Mouse (Mus musculus) B cell, adult 2 months (primary cell): Measurements from ENCODE around the gene Prune1.
"Not testable (repeated sequence)": the region's sequence is repeated elsewhere in the genome, so short reads cannot be mapped to it uniquely, and the experiment has no call there.

ENCODE experiments used
- DNase-seq, 2 experiments: peaks; one replicate each; pipeline ENCODE4 v3.0.0; 2022

Gene Prune1

DNA sequence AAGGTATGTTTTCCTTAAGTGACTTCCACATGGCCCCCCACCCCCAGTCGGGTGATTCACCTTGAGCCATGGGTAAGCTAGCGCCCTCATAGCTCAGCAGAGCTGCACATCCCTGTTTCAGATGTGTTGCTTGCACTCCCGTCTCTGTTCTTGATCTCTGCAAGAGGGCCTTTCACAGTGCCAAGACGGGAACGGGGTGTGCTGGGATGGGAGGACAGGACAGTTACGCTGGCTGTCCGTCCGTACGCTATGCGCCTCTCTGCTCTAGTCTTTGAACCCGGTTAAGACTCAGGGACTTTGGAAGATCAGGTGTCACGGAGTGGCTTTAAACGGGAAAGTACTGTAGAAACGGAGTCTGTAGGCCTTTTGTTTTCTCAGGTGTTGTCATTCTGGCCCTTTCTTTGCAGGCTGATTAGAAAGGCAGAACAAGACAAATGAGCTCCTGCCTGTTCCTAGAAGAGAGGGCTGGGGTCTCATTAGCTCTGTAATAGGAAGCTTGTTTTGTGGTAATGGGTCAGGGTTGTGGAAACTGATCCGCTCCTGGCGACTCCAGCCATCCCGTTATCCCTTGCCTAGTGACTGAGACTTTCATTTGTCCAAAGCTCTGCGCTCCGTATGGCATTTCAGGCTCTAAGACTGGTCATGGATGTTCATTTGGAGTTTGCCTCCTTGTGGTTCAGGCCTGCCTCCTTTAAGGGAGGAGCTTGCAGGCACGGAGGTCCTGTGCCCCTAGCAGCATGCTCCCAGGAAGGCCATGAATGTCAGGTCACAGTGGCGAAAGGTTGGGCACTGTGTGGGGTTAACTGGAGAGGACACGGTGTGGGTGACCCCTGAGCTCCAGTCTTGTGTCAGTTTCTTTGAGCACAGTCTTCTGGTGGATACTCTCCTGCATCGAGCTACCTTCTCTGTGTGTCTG is 46.2 kb downstream of the Prune1 start:
- DNase-seq, result no peak

DNA sequence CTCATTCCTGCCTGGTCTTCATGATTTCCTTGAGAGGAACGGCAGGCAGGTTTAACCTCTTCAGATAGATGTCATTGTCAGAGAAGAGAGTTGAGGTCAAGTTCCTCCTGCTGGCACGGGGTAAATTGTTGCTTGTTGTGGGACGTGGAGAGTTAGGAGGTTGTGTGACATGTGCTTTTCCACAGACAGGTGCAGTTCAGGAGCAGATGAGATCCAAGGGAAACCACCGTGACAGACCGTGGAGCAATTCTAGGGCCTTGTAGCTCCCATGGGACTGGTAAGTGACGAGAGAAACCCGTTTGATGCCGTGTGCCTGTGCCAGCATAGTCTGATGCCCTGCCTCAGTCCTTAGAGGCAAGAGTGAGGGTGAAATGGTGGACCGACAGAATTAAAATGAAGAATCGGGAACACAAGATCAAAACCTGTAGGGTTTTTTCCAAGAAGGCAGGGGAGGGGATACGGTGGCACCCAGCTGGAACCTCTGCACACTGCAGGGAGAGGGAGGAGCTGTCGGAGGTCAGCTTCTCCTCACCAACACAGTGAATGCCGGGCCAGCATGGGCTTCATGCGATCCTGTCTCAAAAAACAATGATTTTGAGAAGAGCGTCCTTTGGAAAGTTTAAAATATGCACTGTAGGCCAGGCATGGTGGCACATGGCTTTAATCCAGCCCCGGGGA is 48.4 kb downstream of the Prune1 start:
- DNase-seq, result peak in 1 of 2 experiments; percentile 4

GRCm38 (mm10) chr3:95232771-95233170 is 49.1 kb downstream of the Prune1 start:
- DNase-seq, result no peak

DNA sequence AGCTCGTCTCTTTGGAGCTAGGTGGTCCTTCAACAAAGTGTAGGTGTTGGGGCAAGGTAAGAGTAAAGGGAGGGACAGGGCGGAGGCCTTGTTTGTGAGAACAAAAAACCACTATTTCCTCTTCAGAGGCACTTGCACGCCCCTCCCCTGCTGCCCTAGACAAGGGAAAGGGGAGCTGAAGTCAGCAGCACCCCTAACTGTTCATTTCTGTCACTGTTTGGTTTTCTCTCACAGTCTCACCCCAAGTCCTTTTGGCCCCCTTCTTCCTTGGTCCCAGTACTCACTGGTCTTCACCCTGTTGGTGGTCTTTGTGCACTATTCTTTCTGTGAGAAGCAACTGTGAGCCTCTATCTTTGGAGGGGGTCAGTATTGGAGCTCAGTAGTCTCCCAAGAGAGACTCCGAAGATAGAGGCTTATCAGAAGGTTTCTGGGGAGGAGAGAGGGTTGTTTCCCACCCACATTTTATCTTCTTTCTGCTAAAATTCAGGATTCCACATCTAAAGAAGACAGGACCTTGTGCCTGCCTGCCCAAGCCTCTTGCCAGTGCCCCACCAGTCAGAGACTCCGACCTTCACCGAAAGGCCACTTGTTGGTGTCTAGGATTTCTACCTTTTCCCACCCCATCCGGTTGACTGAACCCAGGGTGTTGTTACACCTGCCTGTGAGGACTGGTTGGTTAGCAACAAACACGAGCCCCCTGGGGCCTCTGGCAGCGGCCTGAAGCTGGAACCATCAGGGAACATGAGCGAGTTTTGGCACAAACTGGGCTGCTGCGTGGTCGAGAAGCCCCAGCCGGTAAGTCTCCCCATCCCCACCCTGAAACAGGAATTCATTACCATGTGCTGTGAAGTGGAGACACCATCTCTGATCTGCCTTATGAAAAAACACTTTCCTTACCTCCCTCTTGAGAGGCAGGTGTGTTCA is 50.3 kb downstream of the Prune1 start, which contains the start of gene Mllt11:
Mllt11 (minus strand) TSS at position 874 of the 924 bp plus-strand sequence.
- peak; percentile 50 to 54 for DNase-seq

DNA sequence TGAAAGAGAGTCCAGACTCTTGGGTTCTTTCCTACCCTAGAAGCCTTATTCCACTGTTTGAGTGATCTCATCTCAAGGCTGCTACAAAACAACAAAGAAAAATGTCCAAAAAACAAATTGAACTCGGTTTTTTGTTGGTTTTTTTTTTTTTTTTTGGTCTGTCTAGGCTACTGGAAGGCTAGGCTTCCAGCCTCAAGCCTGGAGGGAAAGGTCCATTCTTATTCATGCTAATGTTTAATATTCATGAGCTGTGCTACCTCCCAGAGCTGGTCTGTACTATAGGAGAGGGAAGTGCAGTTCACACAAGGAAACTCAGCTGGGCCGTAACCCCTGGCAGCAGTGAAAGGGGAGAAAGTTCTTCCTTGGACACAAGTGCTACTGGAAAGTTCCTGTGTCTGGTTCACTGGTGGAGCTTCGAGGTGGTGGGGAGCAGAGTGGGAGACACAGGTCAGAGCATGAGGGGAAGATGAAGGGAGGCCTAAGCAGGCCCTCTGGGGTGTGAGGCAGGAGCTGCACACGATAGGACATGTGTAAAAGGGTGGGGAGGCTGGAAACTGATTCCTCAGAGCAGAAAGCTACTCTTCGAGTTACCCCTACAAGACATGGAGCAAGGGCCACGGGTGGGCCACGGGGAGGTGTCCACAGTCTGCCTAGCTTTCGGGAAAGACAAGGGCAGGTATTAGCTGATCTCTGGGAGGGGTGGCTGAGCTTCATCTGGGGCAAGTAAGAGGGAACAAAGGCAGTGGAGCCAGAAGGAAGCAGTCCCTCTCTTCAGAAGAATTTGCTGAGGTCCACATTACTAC is 51.2 kb downstream of the Prune1 start:
- DNase-seq, result peak; percentile 29 to 31

- peak; percentile 40 to 43 for DNase-seq
Measured at GRCm38 (mm10) chr3:95229781-95230494, 51.9 kb downstream of the Prune1 start.

GRCm38 (mm10) chr3:95228894-95229780 is 52.7 kb downstream of the Prune1 start:
- peak; percentile 36 to 41 for DNase-seq

DNA sequence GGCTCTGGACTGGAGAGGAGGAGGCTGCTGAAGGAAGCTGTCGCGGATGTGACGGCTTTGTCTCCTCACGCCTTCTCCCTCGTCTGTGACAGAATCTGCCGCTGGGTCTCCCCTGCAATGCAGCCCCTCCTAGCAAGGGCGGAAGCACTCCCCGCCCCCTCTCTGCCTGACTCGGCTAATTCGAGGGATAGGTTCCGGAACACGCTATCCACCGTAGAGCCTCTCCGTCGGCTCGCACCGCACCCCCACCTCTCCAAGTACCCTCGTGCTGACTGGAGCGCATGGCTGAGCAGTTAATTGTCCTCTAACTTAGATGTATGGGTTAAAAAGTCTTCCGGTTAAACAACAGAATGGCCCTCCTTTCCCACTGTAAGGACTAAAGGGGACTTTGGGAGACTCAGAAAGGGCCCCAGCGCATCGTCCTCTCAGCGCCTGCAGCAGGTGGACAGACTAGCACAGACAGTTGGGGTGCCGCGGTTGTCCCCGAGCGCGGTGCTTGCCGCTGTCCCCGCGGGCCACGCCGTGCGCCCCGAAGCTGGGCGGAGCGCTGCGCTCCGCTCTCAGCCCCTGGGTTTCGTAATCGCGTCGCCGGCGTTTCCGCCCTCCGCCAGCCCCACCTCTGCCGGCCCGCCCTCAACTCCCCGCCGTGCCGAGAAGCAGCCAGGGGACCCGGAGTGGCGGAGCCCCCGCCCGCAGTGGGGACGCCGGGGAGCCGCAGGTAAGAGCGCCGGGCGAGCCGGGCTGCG is 53.6 kb downstream of the Prune1 start, which contains the start of gene Cdc42se1:
Cdc42se1 (plus strand) TSS at position 585 of the 746 bp plus-strand sequence.
- DNase-seq, result peak; percentile 84 to 85

- DNase-seq, result no peak
Measured at GRCm38 (mm10) chr3:95227214-95227613, 54.7 kb downstream of the Prune1 start.

DNA sequence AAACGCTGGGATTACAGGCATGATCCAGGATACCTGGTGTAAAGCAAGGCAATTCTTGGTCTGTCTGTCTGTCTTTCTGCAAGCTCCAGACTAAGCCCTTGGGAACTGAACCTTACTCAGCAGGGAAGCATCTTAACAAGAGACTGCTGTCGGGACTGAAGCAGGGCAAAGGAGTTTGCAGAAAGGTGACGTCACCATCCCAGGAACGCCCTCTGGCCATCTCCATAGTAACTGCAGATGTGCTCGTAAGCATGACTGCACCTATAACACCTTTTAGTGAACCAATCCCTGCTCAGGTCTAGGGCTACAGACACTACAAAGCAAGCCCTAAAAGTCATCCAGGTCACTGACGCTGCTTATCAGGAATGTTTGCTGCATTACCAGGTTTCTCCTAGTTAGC is 57.6 kb downstream of the Prune1 start:
- DNase-seq, result no peak

- DNase-seq, result peak in 1 of 2 experiments; percentile 10
Measured at GRCm38 (mm10) chr3:95223041-95223440, 58.8 kb downstream of the Prune1 start.

- DNase-seq, result peak; percentile 50 to 51
Measured at GRCm38 (mm10) chr3:95218466-95219137, 63.3 kb downstream of the Prune1 start.

GRCm38 (mm10) chr3:95217255-95218134 is 64.4 kb downstream of the Prune1 start, which contains the start of gene Gabpb2:
Gene Gabpb2, minus strand, starts transcription at chr3:95217916.
- DNase-seq, result peak; percentile 95 to 96

- no peak for DNase-seq
Measured at GRCm38 (mm10) chr3:95216655-95217254, 65.1 kb downstream of the Prune1 start.

DNA sequence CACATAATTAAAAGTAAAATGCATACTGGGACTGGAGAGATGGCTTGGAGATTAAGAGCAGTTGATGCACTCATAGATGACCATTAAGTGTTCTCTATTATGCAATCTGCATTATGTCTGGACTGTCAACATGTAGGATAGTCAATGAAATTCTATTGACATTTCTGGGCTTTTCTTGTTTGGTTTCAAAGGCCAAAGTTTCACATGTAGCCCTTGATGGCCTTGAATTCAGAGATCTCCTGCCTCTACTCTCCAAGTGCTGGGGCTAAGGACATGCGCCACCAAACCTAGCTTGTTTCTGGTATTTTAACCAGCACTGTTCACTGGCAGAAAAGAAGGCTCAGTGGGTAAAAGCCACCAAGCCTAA is 68.3 kb downstream of the Prune1 start:
- no peak for DNase-seq

DNA sequence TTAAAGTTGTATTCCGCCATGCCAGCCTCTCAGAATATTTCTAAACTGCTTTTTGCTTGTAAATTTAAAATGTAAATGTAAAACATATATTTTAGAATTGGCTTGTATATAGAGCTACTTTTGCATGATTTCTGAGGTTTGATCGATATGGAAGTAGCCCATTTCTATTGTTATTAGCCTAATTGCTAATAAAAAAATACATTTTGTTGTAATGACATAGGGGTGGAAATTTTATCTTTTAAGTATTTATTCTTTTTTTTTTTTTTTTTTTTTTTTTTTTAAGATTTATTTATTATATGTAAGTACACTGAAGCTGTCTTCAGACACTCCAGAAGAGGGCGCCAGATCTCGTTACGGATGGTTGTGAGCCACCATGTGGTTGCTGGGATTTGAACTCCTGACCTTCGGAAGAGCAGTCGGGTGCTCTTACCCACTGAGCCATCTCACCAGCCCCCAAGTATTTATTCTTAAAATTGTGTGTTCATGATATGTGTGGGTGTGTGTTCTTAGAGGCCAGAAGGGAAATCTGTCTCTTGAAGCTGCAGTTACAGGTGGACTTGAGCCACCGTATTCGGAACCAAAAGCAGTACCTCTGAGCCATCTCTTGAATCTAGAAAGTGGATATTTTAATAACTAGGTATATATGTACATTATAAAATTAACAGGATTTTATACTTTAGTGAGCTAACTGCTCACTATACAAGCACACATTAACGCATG is 68.8 kb downstream of the Prune1 start:
- DNase-seq, result not testable (repeated sequence)
